Mouse (Mus musculus) layer of hippocampus, adult 2 months (tissue): Measurements from ENCODE around the gene Vipr2. TPM values are rescaled to one million over a fixed set of nuclear protein-coding genes. Genes with fewer than 3 reads are reported as not detected.

Experiments
- DNase-seq, 2 experiments: peaks; one replicate each; pipeline ENCODE4 v3.0.0; 2022; ENCODE audit warnings: low spot score in 2 of 2
- H3K27ac ChIP-seq: fragments of 200-600 bp; 2 replicates; pipeline ENCODE4 v1.8.1; 2022
- H3K4me3 ChIP-seq: fragments of 200-600 bp; 2 replicates; pipeline ENCODE4 v1.8.1; 2022; ENCODE audit warnings: mild to moderate bottlenecking
- CTCF ChIP-seq: fragments of 200-600 bp; conservative IDR thresholded peaks from 2 replicates; pipeline ENCODE4 v1.8.1; 2022; ENCODE audit warnings: antibody characterized with exemption, mild to moderate bottlenecking, moderate library complexity
- long read RNA-seq, 2 experiments: library from polyadenylated mRNA; stranded (forward); transcript quantifications; one replicate each; pipeline ENCODE4 v2.0.0; 2021; ENCODE audit warnings: borderline mapping rate in 2 of 2
- total RNA-seq, 2 experiments: library from RNA; stranded (reverse); gene quantifications; 2 replicates each; pipeline ENCODE4 v1.2.3; 2021

Gene Vipr2
- 1 to 10 TPM in 1 of 2 experiments, under 1 TPM in 1; 0.76 to 1.3 TPM for total RNA-seq
- long read RNA-seq, experiment 1, result 0 reads
- long read RNA-seq, experiment 2, partial matches to known transcripts, result 0 of 1 reads
- long read RNA-seq, experiment 2, other reads (novel, unspliced or antisense), result 1 of 1 reads

GRCm38 (mm10) chr12:116077074-116077854, at the start of gene Vipr2:
Gene Vipr2, plus strand, starts transcription at chr12:116077726.
- Histone ChIP-seq H3K4me3 (peak within 1 kb of the TSS; percentile 62), H3K27ac (no peak within 1 kb of the TSS)
- DNase-seq, result peak in 1 of 2 experiments; percentile 21
- TF ChIP-seq CTCF, result no peak

GRCm38 (mm10) chr12:116028095-116028494, 49.4 kb upstream of the Vipr2 start:
- no peak overlapping the region for H3K4me3 ChIP-seq
- no peak overlapping the region for H3K27ac ChIP-seq
- peak; percentile 80 for TF ChIP-seq CTCF
- DNase-seq, result no peak

- Histone ChIP-seq H3K4me3 (no peak overlapping the region), H3K27ac (no peak overlapping the region)
- DNase-seq, result no peak
- no peak for TF ChIP-seq CTCF
Observed at GRCm38 (mm10) chr12:116035346-116035745, 42.2 kb upstream of the Vipr2 start.

- Histone ChIP-seq H3K27ac (no peak overlapping the region), H3K4me3 (no peak overlapping the region)
- no peak for TF ChIP-seq CTCF
- no peak for DNase-seq
Observed at GRCm38 (mm10) chr12:116044785-116045184, 32.7 kb upstream of the Vipr2 start.

- Histone ChIP-seq H3K27ac (peak within 1 kb of the TSS; percentile 100), H3K4me3 (peak within 1 kb of the TSS; percentile 75)
- DNase-seq, result peak; percentile 98 to 99
- TF ChIP-seq CTCF, result peak; percentile 50; the same call in 1 of the 2 replicates
Observed at GRCm38 (mm10) chr12:116047440-116048377, 29.8 kb upstream of the Vipr2 start, which contains the start of gene Zfp386. Gene Zfp386, plus strand, starts transcription at chr12:116047724.

GRCm38 (mm10) chr12:116048766-116049165, 28.8 kb upstream of the Vipr2 start:
- Histone ChIP-seq H3K4me3 (peak overlapping the region; percentile 75), H3K27ac (peak overlapping the region; percentile 100)
- DNase-seq, result no peak
- TF ChIP-seq CTCF, result no peak

GRCm38 (mm10) chr12:116049236-116049635, 28.3 kb upstream of the Vipr2 start:
- H3K27ac ChIP-seq, result peak overlapping the region; percentile 100; the same call in 1 of the 2 replicates
- H3K4me3 ChIP-seq, result peak overlapping the region; percentile 75; the same call in 1 of the 2 replicates
- no peak for TF ChIP-seq CTCF
- DNase-seq, result no peak

- Histone ChIP-seq H3K4me3 (no peak overlapping the region), H3K27ac (no peak overlapping the region)
- TF ChIP-seq CTCF, result peak; percentile 70
- no peak for DNase-seq
Observed at GRCm38 (mm10) chr12:116049701-116050100, 27.8 kb upstream of the Vipr2 start.

- H3K27ac ChIP-seq, result no peak overlapping the region
- TF ChIP-seq CTCF, result no peak
- no peak for DNase-seq
- no peak overlapping the region for H3K4me3 ChIP-seq
Observed at GRCm38 (mm10) chr12:116054342-116054741, 23.2 kb upstream of the Vipr2 start.

GRCm38 (mm10) chr12:116056112-116056511, 21.4 kb upstream of the Vipr2 start:
- no peak for TF ChIP-seq CTCF
- no peak overlapping the region for H3K4me3 ChIP-seq

GRCm38 (mm10) chr12:116061561-116062193, 15.8 kb upstream of the Vipr2 start:
- TF ChIP-seq CTCF, result no peak
- DNase-seq, result no peak
- H3K27ac ChIP-seq, result no peak overlapping the region
- H3K4me3 ChIP-seq, result no peak overlapping the region

More at GRCm38 (mm10) chr12:116056112-116056511, 21.4 kb upstream of the Vipr2 start:
- no peak overlapping the region for H3K27ac ChIP-seq
- no peak for DNase-seq

GRCm38 (mm10) chr12:116062194-116062583, 15.3 kb upstream of the Vipr2 start:
- H3K27ac ChIP-seq, result no peak overlapping the region
- no peak for TF ChIP-seq CTCF
- H3K4me3 ChIP-seq, result no peak overlapping the region
- DNase-seq, result no peak
